Mouse (Mus musculus) embryonic facial prominence, embryonic 14.5 days (tissue): ENCODE results near the gene Ptx4. TPM values are rescaled to one million over a fixed set of nuclear protein-coding genes. Genes with fewer than 3 reads are reported as not detected.

ENCODE experiments used
- ATAC-seq: fragments of 200-750 bp; cut with Nextera tagmentation; 2 replicates; pipeline ENCODE4 v1.8.0; 2017; ENCODE audit warnings: low read depth, moderate number of reproducible peaks, moderate TSS enrichment
- DNase-seq: peaks from one replicate; pipeline ENCODE4 v3.0.0-alpha.2; 2015; ENCODE audit warnings: low spot score
- H3K27ac ChIP-seq: fragments of 300-500 bp; sonication (generic); replicated peaks from 2 replicates; pipeline ENCODE4 v1.5.1; 2014; ENCODE audit warnings: low read depth, mild to moderate bottlenecking, low read length, moderate library complexity
- H3K27me3 ChIP-seq: fragments of 300-500 bp; sonication (generic); replicated peaks from 2 replicates; pipeline ENCODE4 v1.6.1; 2014; ENCODE audit warnings: low read length; ENCODE audit not compliant: control insufficient read depth, insufficient read depth
- H3K36me3 ChIP-seq: fragments of 300-500 bp; sonication (generic); 2 replicates; pipeline ENCODE4 v1.6.1; 2014; ENCODE audit warnings: low read length, mixed read lengths; ENCODE audit not compliant: control insufficient read depth, insufficient read depth
- H3K4me1 ChIP-seq: fragments of 300-500 bp; sonication (generic); 2 replicates; pipeline ENCODE4 v1.6.1; 2014; ENCODE audit warnings: antibody characterized with exemption, low read length; ENCODE audit not compliant: control insufficient read depth, insufficient read depth
- H3K4me2 ChIP-seq: fragments of 300-500 bp; sonication (generic); 2 replicates; pipeline ENCODE4 v1.6.1; 2014; ENCODE audit warnings: low read depth, mild to moderate bottlenecking, low read length, moderate library complexity, mixed read lengths
- H3K4me3 ChIP-seq: fragments of 300-500 bp; sonication (generic); 2 replicates; pipeline ENCODE4 v1.5.1; 2014; ENCODE audit warnings: low read depth, mild to moderate bottlenecking, low read length
- H3K9ac ChIP-seq: fragments of 300-500 bp; sonication (generic); 2 replicates; pipeline ENCODE4 v1.6.1; 2014; ENCODE audit warnings: low read depth, mild to moderate bottlenecking, low read length, moderate library complexity, mixed read lengths
- H3K9me3 ChIP-seq: fragments of 300-500 bp; sonication (generic); 2 replicates; pipeline ENCODE4 v1.6.1; 2016; ENCODE audit warnings: low read length; ENCODE audit not compliant: control insufficient read depth
- WGBS: fragments of 180-500 bp; shearing (Covaris S2); extraction: QIAGEN DNeasy Blood & Tissue Kit; methylation state at CpG from one replicate; pipeline ENCODE4 v1.1.7; 2014; 5-methylcytosine and 5-hydroxymethylcytosine counted together
- polyA plus RNA-seq: library from polyadenylated mRNA; unstranded; fragments of >200 nt; fragmentation: Nextera tagmentation; extraction: Ambion mirVana; gene quantifications from 2 replicates; pipeline ENCODE4 v1.2.1, GENCODE M21; 2014

Gene Ptx4
- polyA plus RNA-seq = 1.8 and 2.9 TPM in 2 replicates

DNA sequence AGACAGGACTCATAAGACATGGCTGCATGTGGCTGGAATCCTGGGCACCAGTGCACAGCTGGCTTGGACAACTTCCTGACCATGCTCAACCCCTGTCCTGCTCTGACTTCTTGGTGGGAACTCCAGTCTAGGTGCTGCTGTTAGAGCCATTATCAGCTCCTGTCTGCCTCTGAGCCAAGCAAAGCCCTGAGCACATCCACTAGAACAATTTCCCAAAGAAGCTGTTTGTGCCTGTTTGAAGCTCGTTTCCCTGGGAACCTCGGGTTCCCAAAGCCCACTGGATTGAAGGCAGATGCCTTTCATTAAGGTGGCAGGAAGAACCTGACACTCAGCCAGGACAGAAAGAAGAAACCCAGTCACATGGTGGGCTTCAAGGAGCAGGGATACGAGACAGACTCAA lies at the start of gene Ptx4:
Gene Ptx4, plus strand, starts transcription at position 355 of the 400 bp plus-strand sequence.
- no peaks in the 10 kb centered on the region for H3K4me1 ChIP-seq
- H3K27ac ChIP-seq = peak within 1 kb of the TSS; percentile 13; the same call in 1 of the 2 replicates
- H3K4me2 ChIP-seq = no peak within 1 kb of the TSS
- no peak within 1 kb of the TSS for H3K4me3 ChIP-seq
- ATAC-seq = no peak
- peak within 1 kb of the TSS; percentile 37; the same call in 1 of the 2 replicates for H3K9ac ChIP-seq
- H3K36me3 ChIP-seq = no peaks in the 10 kb centered on the region
- 26% methylated on average over 3 of the region's 3 CpGs for WGBS
- H3K27me3 ChIP-seq = no peaks in the 10 kb centered on the region
- peak; percentile 29 for DNase-seq
- H3K9me3 ChIP-seq = no peaks in the 10 kb centered on the region

DNA sequence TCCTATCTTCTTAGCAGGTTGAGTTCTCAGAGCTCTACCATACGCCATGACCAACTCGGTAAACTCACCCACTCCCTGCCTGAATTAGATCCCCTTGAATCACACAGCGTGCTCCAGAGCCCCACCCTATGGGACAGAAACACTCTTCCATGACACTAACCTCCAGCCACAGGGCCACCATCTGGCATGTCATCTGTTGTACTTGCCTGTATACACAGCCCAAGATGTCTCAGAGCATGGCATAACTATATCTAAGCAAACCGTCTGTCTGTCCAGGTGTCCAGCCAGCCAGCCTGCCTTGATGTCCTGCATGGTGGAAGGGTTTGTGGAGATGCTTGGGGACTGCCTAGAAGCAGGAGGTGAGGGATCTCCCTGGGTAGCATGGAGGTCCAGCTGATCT lies 43.7 kb upstream of the Ptx4 start:
- no peak overlapping the region for H3K27ac ChIP-seq
- no peaks in the 10 kb centered on the region for H3K27me3 ChIP-seq
- 0 out of 2 replicates have a peak, but pooled peaks cover 7% of the 10 kb centered on the region for H3K36me3 ChIP-seq
- peaks cover 29% of the 10 kb centered on the region for H3K4me1 ChIP-seq
- no peaks in the 10 kb centered on the region for H3K9me3 ChIP-seq
- no peak overlapping the region for H3K9ac ChIP-seq
- no peak for ATAC-seq
- 94% methylated on average over 4 of the region's 4 CpGs for WGBS
- H3K4me2 ChIP-seq = peak overlapping the region; percentile 1; the same call in 1 of the 2 replicates
- no peak overlapping the region for H3K4me3 ChIP-seq
- no peak for DNase-seq

DNA sequence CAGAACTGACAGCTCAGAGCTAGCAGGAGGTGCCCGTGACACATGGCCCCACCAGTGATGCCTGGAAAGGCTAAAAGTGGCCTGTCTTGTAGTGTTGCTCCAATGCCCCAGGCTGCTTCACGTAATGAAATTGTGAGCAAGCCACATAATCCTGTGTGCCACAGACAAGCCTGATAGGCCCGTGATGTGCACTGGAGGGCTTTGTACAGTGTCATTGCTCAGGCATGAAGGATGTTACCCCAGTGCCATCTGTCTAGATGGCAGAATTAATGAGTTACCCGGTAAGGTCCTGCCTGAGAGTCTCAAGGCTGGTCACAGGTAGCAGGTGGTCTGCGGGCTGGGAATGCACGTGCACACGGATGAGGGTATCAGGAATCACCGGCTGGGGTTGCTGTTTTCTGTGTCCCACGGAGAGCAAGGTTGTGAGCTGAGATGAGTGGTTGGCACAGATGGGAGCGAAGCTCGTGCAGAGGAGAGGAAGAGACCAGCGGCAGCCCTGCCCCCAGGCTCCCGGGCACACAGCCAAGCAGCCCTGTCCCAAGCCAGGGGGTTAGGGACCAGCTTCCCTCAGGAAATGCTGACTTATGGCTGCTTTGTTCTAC lies 42.7 kb upstream of the Ptx4 start:
- H3K36me3 ChIP-seq = 0 out of 2 replicates have a peak, but pooled peaks cover 2% of the 10 kb centered on the region
- ATAC-seq (peak; percentile 41; the same call in 1 of the 2 replicates), DNase-seq (peak; percentile 75)
- peaks cover 36% of the 10 kb centered on the region for H3K4me1 ChIP-seq
- no peak overlapping the region for H3K4me3 ChIP-seq
- 49% methylated on average over 13 of the region's 13 CpGs for WGBS
- H3K4me2 ChIP-seq = peak overlapping the region; percentile 35
- no peak overlapping the region for H3K9ac ChIP-seq
- peak overlapping the region; percentile 75; the same call in 1 of the 2 replicates for H3K27ac ChIP-seq
- H3K27me3 ChIP-seq = no peaks in the 10 kb centered on the region
- H3K9me3 ChIP-seq = no peaks in the 10 kb centered on the region

DNA sequence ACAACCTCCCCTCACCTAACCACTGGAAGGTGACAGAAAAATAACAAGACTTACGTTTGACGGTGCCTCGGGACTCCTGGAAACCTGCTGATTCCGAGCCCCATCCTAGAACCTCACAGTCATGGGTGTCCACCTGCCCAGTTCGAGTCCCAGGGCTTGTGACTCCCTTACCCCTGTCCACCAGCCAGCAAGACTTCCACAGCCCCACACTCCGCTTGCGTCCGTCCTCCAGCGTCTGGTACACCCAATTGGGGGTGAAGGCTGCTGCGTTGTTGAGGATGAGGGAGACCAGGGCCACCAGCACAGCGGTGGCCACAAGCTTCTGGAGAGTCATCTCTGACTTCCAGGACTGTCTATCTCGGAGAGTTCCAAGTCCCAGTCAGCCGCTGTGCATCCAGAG lies 40.4 kb upstream of the Ptx4 start:
- Histone ChIP-seq H3K27me3 (no peaks in the 10 kb centered on the region), H3K4me3 (peak overlapping the region; percentile 27), H3K4me2 (peak overlapping the region; percentile 35), H3K36me3 (no peaks in the 10 kb centered on the region), H3K9me3 (no peaks in the 10 kb centered on the region), H3K27ac (peak overlapping the region; percentile 98), H3K9ac (peak overlapping the region; percentile 55), H3K4me1 (peaks cover 55% of the 10 kb centered on the region)
- DNase-seq = no peak
- WGBS = 88% methylated on average over 13 of the region's 13 CpGs
- ATAC-seq = no peak

GRCm38 (mm10) chr17:25080960-25081381 lies 39.6 kb upstream of the Ptx4 start:
- no peaks in the 10 kb centered on the region for H3K27me3 ChIP-seq
- peak overlapping the region; percentile 35 for H3K4me2 ChIP-seq
- 52% methylated on average over 11 of the region's 11 CpGs for WGBS
- peak; percentile 13; the same call in 1 of the 2 replicates for ATAC-seq
- no peaks in the 10 kb centered on the region for H3K36me3 ChIP-seq
- H3K4me3 ChIP-seq = peak overlapping the region; percentile 27
- peak; percentile 84 for DNase-seq
- H3K9me3 ChIP-seq = no peaks in the 10 kb centered on the region
- H3K4me1 ChIP-seq = peaks cover 55% of the 10 kb centered on the region
- peak overlapping the region; percentile 98 for H3K27ac ChIP-seq
- H3K9ac ChIP-seq = peak overlapping the region; percentile 55; the same call in 1 of the 2 replicates

DNA sequence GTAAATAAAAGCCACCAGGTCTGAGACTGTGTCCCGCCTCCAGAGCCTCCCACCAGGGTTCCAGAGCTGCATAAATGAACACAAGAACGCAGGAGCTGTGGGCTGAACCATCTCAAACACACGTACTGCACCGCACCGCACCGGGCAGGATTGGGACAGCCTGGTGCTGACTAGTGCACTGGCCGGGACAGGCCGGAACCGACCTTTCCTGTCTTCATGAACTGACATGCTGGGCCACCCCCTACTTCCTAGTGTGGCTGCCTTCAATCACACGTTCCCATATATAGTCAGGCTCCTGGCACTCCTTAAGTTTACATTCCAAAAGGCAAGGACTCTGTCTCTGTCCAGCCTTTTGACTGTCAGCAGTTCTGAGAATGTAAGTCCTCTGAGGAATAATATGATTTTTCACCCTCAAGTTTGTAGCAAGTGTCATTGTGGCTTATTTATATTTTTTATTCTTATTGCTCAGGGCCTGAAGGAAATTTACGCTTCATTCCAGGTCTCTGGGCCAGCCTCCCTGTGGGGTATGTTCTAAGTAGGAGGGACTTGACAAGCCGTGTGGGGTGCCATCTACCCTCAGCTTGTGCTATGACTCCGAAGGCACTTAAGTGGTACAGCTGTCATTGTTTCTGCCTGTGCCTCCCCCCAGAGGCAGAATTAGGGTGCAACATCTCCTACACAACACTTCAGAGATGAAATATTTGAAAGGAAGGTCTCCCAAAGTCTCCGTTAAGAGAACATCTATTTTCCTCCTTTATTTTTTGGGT lies 38.3 kb upstream of the Ptx4 start:
- WGBS = 48% methylated on average over 14 of the region's 14 CpGs
- no peaks in the 10 kb centered on the region for H3K9me3 ChIP-seq

DNA sequence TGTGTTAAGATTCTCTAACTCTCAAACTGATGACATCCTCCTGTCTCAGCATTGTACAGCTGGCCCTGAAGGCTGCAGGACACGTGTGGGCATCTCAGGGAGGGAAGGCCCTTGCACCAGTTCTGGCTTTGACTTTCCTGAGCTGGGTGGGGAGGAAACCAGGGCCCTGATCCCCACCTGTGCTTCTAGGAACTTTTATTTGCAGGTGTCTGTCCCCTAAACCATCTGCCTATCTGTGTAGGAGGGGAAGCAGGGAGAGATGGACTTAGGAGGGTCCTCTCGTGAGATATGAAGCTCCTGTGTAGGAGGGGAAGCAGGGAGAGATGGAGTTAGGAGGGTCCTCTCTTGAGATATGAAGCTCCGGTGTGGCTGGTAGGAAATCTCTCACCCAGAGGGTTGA lies 37.7 kb upstream of the Ptx4 start:
- Histone ChIP-seq H3K4me1 (peaks cover 52% of the 10 kb centered on the region), H3K27me3 (no peaks in the 10 kb centered on the region), H3K4me2 (no peak overlapping the region), H3K4me3 (no peak overlapping the region), H3K9ac (0 out of 2 replicates have a peak overlapping the region, but pooled peaks have one; percentile 20), H3K27ac (peak overlapping the region; percentile 98), H3K36me3 (0 out of 2 replicates have a peak, but pooled peaks cover 3% of the 10 kb centered on the region), H3K9me3 (no peaks in the 10 kb centered on the region)
- 36% methylated on average over 3 of the region's 3 CpGs for WGBS
- ATAC-seq = no peak
- DNase-seq = no peak

More for the DNA sequence above, 38.3 kb upstream of the Ptx4 start:
- H3K4me1 ChIP-seq = peaks cover 55% of the 10 kb centered on the region
- no peak overlapping the region for H3K9ac ChIP-seq
- H3K4me2 ChIP-seq = peak overlapping the region; percentile 11; the same call in 1 of the 2 replicates
- H3K4me3 ChIP-seq = no peak overlapping the region
- H3K27ac ChIP-seq = peak overlapping the region; percentile 98
- peak; percentile 74 for DNase-seq
- ATAC-seq = no peak
- no peaks in the 10 kb centered on the region for H3K36me3 ChIP-seq
- H3K27me3 ChIP-seq = no peaks in the 10 kb centered on the region

DNA sequence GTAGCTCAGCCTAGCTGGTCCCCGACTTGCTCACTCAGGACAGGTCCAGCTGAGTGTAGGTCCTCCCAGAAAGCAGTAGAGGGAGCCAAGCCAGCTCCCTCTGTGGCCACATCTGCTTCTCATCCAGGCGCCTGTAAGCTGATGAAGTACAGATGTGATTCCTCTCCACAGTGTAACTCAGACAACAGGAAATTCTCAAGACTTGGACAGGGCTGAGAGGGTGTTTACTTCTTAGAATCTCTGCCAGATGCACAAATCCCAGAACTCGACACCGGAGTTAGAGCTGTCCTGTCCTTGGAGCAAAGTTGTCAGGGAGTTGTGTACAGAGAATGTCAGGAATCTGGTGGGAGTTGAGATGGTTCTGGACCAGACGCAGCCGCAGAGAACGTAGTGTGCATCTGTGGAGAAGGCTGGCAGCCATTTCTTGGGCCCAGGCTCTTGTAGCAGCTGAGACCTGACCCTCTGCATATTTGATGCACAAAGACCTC lies 37.1 kb upstream of the Ptx4 start, which contains the start of gene Tmem204:
Gene Tmem204, minus strand, starts transcription at position 148 of the 488 bp plus-strand sequence.
- ATAC-seq = peak; percentile 93

More for the DNA sequence above, 37.1 kb upstream of the Ptx4 start, which contains the start of gene Tmem204:
- Histone ChIP-seq H3K27ac (peak within 1 kb of the TSS; percentile 98), H3K36me3 (0 out of 2 replicates have a peak, but pooled peaks cover 9% of the 10 kb centered on the region), H3K4me3 (no peak within 1 kb of the TSS), H3K27me3 (no peaks in the 10 kb centered on the region), H3K4me1 (peaks cover 46% of the 10 kb centered on the region), H3K4me2 (no peak within 1 kb of the TSS), H3K9me3 (no peaks in the 10 kb centered on the region), H3K9ac (peak within 1 kb of the TSS; percentile 20)
- 12% methylated on average over 7 of the region's 7 CpGs for WGBS
- DNase-seq = peak; percentile 96
